Mouse (Mus musculus) neural tube, embryonic 11.5 days (tissue): ENCODE data around the gene Tcl1b5. TPM values are rescaled to one million over a fixed set of nuclear protein-coding genes. Genes with fewer than 3 reads are reported as not detected.

ENCODE experiments used
- ATAC-seq: fragments of 200-750 bp; cut with Nextera tagmentation; 2 replicates; pipeline ENCODE4 v1.8.0; 2017; ENCODE audit warnings: moderate number of reproducible peaks, mild to moderate bottlenecking, moderate TSS enrichment, moderate library complexity; ENCODE audit not compliant: insufficient read depth, low FRiP score, low TSS enrichment
- DNase-seq: peaks from one replicate; pipeline ENCODE4 v3.0.0-alpha.2; 2015; ENCODE audit warnings: low spot score
- H3K27ac ChIP-seq: fragments of 300-500 bp; sonication (generic); 2 replicates; pipeline ENCODE4 v1.5.1; 2014; ENCODE audit warnings: low read depth, mild to moderate bottlenecking, low read length
- H3K27me3 ChIP-seq: fragments of 300-500 bp; sonication (generic); 2 replicates; pipeline ENCODE4 v1.6.1; 2014; ENCODE audit warnings: mild to moderate bottlenecking, low read length, mixed read lengths; ENCODE audit not compliant: control insufficient read depth, insufficient read depth
- H3K36me3 ChIP-seq: fragments of 300-500 bp; sonication (generic); 2 replicates; pipeline ENCODE4 v1.6.1; 2014; ENCODE audit warnings: mild to moderate bottlenecking, low read length, moderate library complexity, mixed read lengths; ENCODE audit not compliant: control insufficient read depth, insufficient read depth
- H3K4me1 ChIP-seq: fragments of 300-500 bp; sonication (generic); 2 replicates; pipeline ENCODE4 v1.6.1; 2014; ENCODE audit warnings: low read length, mixed read lengths; ENCODE audit not compliant: control insufficient read depth, insufficient read depth
- H3K4me2 ChIP-seq: fragments of 300-500 bp; sonication (generic); 2 replicates; pipeline ENCODE4 v1.6.1; 2014; ENCODE audit warnings: low read depth, mild to moderate bottlenecking, moderate library complexity
- H3K4me3 ChIP-seq: fragments of 300-500 bp; sonication (generic); 2 replicates; pipeline ENCODE4 v1.5.1; 2014; ENCODE audit warnings: low read depth, low read length
- H3K9ac ChIP-seq: fragments of 300-500 bp; sonication (generic); 2 replicates; pipeline ENCODE4 v1.6.1; 2014; ENCODE audit warnings: mild to moderate bottlenecking, low read length
- H3K9me3 ChIP-seq: fragments of 300-500 bp; sonication (generic); 2 replicates; pipeline ENCODE4 v1.6.1; 2016; ENCODE audit warnings: low read length; ENCODE audit not compliant: control insufficient read depth
- WGBS: fragments of 180-500 bp; shearing (Covaris S2); extraction: QIAGEN DNeasy Blood & Tissue Kit; methylation state at CpG from one replicate; pipeline ENCODE4 v1.1.7; 2014; 5-methylcytosine and 5-hydroxymethylcytosine counted together
- polyA plus RNA-seq: library from polyadenylated mRNA; unstranded; fragments of >200 nt; fragmentation: Nextera tagmentation; extraction: Ambion mirVana; gene quantifications from 2 replicates; pipeline ENCODE4 v1.2.1, GENCODE M21; 2014

Gene Tcl1b5
- polyA plus RNA-seq, 1 experiment from 2014 or later, result not detected

DNA sequence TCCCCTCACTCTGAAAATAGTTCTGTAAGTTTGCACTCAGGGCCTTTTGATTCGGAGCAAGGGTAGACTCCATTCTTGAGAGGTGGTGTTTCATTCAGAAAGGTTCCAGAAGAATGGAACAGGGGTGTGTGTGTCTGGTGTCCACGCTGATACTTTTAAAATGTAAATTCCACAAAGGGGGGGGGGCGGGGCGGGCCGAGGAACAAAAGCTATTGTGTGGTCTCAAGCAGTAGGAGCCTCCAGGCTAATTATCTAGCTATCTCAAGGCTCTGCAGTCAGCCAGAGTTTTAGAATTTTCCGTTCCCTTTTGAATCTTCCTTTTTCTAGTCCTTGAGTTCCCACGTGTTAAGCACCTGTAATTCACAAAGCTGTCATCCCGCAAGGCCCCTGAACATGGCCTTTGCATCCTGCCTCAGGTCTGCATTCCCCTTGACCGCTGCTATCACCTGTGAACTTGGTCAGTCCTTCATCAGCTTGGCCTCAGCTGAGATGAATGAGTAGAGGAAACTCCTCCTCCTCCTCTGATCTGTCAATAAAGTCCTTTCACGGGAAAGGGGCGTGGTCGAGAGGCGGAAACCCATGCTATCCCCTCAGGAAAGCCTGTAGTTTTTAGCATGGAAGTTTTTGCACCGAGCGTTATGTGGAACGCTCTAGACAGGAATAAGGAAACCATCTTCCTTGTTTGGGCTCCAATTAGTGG, 48.6 kb downstream of the Tcl1b5 start:
- DNase-seq (no peak), ATAC-seq (no peak)
- no peak overlapping the region for H3K4me3 ChIP-seq
- 51% methylated on average over 16 of the region's 16 CpGs for WGBS
- no peaks in the 10 kb centered on the region for H3K9me3 ChIP-seq
- H3K27me3 ChIP-seq, result no peaks in the 10 kb centered on the region
- H3K4me2 ChIP-seq, result no peak overlapping the region
- H3K27ac ChIP-seq, result no peak overlapping the region
- no peak overlapping the region for H3K9ac ChIP-seq
- no peaks in the 10 kb centered on the region for H3K36me3 ChIP-seq
- H3K4me1 ChIP-seq, result no peaks in the 10 kb centered on the region

Other genes with a start within 250 kb of the Tcl1b5 start
- gene Syne3, start 166.5 kb upstream of the Tcl1b5 start, polyA plus RNA-seq, result 0.05 and 0.18 TPM in 2 replicates
- 192 and 194 TPM in 2 replicates for gene Glrx5, start 143.7 kb upstream of the Tcl1b5 start, polyA plus RNA-seq
- not detected in 2 replicates for gene Tcl1b2, start 30.3 kb upstream of the Tcl1b5 start, polyA plus RNA-seq
- gene Tcl1b1, start 16.7 kb upstream of the Tcl1b5 start, polyA plus RNA-seq, result not detected in 2 replicates
- gene Tcl1b3, start 14.7 kb downstream of the Tcl1b5 start, polyA plus RNA-seq, result not detected in 2 replicates
- gene Tcl1b4, start 25.6 kb downstream of the Tcl1b5 start, polyA plus RNA-seq, result not detected in 2 replicates
- not detected in 2 replicates for gene Tcl1, start 46.4 kb downstream of the Tcl1b5 start, polyA plus RNA-seq
- gene Tunar, start 157.5 kb downstream of the Tcl1b5 start, polyA plus RNA-seq, result 0.51 and 0.77 TPM in 2 replicates